Mouse (Mus musculus) spleen, adult 2 months (tissue): ENCODE measurements around the gene Gm20503.

Experiments
- CTCF ChIP-seq: fragments of 200-500 bp; IDR thresholded peaks from 2 replicates; pipeline ENCODE4 v1.5.1; 2011; ENCODE audit warnings: mild to moderate bottlenecking, inconsistent platforms; ENCODE audit not compliant: insufficient read depth, insufficient read length, insufficient replicate concordance; ENCODE audit errors: extremely low read depth
- POLR2A ChIP-seq: fragments of 200-500 bp; IDR thresholded peaks from 2 replicates; pipeline ENCODE4 v1.6.1; 2011; ENCODE audit warnings: low read depth, low read length, inconsistent platforms

DNA sequence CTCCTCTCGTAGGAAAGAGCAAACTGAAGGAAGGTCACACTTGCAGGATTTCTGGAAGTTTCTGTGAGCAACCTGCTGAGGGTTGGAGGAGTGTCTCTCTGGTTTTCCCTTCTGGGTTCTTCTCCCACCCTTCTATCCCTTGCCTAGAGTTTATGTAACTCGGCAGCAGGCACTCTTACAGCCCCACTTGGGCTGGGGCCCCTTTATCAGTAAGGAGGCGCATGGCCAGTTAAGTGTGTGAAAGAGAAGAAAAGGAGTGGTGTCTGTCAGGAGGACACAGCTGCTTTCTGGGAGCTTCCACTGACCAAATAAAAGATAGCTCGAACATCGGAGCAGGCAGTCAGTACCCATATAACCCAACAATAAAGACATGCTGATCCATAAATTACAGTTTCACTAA is 10.8 kb upstream of the Gm20503 start:
- TF ChIP-seq CTCF (no peak), POLR2A (no peak)
